Mouse (Mus musculus): ENCODE results near the gene Pard3b.

Pard3b gene

DNA sequence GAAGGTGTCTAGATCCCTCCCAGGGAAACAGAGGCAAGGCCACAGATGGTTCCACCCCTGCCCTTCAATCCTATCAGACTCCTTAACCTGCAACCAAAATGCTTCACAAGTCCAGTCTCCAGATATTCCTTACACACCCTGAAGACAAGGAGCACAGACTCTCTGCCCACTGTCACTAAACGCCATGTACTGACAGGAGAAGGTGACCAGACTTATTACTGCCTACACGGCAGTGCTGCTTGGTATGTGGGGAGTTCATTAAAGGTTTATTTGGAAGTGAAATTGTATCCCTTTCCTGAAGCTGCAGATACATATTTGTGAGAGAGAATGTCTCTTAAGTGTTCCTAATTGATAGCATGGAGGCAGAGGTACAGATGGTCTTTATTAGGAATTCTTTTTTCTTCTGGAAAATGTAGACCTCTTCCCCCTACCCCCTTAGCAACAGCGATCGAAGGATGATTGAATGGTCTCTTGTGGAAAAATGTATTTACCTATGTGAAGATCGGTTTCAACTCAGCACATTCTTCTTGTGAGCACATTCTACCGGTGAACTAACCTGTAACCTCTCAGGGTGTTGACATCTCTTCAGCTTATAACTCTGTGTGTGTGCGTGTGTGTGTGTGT is 735.9 kb downstream of the Pard3b start:
- in situ Hi-C loops (cut with MboI; ENCODE audit: low sequenced_read_pairs), result no loop called here

DNA sequence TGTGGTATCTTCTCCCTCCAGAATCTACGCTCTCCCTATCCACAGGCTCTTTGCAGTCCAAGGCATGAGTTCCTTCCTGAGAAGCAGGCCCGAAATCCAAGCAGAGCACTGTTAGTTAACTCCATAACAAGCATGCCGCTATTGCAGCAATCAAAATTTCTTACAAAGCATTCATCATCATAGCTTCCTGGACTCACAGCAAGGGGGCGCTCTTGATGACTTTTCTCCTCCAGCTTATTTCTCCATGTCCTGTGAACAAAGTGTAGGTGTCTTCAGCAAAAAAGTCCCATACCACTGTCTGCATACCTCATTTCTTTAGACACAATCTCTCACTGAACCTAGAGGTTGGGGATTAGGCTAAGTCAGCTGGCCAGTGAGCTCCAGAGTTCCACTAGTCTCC is 739.7 kb downstream of the Pard3b start:
- in situ Hi-C loops (cut with MboI; ENCODE audit: low sequenced_read_pairs), result no loop called here

DNA sequence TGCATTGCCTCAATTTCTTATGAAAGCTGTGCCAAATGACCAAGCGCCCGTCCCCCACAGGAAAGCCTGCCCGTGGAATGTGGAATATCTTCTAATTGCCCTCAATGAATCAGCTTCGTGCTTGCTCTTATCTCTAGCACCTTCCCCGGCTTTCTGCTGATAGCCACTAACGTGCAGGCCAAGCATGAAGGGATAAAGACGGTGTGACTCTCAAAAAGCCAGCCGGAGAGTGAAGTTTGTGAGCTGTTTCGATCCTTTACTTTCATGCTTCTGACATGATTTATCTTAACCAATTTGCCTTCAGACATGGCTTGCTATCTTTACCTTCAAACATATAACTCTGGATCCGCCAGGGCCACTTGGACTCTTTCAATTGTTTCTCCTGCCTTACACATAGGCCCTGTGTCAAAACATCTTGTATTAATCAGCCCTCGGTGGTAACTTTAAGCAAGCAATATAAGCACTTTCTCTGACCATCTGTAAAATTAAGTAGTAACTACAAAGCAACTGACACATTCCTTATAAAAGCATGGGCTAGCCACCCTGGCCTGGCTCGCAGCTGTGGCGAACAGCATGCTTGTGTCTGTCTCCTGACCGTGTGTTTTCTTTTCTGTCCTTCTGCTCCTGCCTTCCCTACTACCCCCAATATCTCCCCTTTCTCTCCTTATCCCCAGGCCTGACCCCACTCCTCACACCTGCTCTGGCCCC is 744.3 kb downstream of the Pard3b start:
- in situ Hi-C loops (cut with MboI; ENCODE audit: low sequenced_read_pairs), result no loop called here

DNA sequence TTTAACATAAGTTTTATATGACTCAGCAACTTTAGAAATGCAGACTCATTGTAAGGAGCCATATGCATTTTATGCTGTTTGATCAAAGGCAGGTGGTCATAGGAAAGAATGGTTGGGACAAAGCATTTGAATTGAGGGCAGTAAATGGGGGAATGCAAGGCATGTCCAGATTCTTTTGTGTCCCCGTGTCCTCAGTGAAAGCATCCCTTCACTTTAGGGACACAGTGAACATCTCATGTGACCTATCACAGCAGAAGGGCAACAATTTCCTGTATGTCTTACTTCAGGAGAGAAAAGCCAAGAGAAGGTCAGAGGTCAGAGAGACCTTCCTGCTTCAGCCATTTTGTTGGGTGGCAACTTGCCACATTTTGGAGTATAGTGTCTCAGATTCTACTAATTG is 745.6 kb downstream of the Pard3b start:
- in situ Hi-C loops (cut with MboI; ENCODE audit: low sequenced_read_pairs), result no loop called here

DNA sequence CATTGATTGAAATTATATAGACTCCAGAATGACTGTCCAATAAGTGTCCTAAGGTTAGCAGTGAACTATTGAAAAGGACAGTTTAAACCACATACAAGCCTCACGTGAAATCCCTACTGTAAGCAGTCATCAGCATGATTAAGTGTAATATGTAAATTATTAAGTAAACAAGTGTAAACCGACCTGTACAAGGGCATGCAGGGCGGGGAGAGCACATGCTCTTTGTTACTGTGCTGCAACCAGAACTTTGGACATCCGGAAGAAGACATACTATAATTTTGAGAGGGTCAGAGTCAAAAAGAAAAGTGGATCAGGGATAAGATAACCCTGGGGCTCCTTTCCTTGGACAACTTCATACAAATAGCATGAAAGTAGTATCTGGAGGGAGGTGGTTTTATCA is 749.4 kb downstream of the Pard3b start:
- in situ Hi-C loops (cut with MboI; ENCODE audit: low sequenced_read_pairs), result no loop called here

DNA sequence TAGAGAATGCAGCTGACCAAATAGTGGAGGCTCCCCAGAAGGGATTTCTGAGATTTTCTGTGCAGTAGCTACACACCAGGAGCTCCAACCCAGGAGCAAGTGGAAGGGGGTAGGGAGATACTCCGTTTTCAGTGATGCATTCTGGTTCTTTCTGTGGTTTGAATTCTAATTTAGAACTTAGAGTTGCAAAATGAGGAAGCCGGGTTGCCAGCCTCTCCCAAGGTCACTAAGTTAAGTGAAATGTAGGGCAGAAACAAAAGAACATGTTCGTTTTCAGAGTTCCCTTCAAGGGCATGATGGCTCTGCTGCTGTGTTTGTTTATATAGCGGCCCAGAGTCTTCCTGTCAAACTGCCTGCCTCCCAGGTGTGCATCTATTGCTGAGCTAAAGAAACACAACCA is 754.2 kb downstream of the Pard3b start:
- in situ Hi-C loops (cut with MboI; ENCODE audit: low sequenced_read_pairs), result no loop called here

DNA sequence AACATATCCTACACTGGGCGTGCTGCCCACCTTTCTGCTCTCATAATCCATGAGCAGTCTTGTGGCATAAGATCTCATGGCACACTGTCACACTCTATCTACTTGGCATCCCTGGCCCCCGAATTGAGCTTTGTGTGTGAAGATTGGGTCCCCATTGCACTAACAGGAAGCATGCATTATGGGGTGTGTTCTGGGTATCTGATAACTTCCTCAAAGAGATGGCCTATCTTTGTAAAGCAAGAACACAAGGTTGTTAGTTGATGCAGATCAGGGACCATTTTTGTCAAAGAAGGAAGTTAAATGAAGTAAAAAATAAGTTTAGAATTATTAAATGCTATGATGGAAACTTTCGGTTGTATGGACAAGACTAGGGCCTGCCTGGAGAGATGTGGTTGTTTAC is 755.9 kb downstream of the Pard3b start:
- in situ Hi-C loops (cut with MboI; ENCODE audit: low sequenced_read_pairs), result no loop called here

DNA sequence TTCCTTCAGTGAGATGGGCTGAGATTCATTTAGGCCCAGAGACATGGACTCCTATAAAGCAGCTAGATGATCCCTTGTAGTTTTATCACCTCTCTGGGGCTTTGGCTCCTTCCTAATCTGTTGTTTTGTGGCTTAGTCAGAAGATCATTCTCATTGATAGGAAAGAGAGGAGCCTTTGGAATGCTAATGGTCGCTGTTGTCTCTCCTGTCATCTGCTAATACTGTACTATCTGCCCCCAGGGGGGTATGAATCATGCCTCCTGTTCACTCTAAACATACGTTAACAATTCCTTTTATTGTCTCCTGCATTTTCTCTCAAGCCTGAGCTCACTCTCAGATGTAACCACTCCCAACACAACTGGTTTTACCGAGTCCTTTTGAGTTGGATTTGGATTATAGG is 759.6 kb downstream of the Pard3b start:
- in situ Hi-C loops (cut with MboI; ENCODE audit: low sequenced_read_pairs), result no loop called here

DNA sequence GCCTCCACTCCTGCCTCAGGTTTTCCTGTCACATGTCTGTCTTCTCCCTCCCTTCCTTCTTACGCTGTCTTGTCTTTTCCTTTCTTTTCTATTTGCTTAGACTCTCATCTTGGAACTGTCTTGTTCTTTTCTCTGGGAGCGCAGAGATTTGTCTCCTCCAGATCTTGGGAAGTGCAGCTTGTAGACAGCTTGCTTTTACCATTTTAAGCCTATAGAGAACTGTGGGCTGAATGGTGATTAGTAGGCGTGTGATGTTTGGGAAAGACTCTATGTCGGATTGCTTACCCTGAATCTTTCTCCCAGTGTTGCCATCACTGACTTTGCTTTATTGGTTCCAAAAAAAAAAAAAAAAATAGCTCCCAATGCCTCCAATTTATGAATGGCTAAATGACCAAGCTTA is 760.1 kb downstream of the Pard3b start:
- in situ Hi-C loops (cut with MboI; ENCODE audit: low sequenced_read_pairs), result no loop called here

DNA sequence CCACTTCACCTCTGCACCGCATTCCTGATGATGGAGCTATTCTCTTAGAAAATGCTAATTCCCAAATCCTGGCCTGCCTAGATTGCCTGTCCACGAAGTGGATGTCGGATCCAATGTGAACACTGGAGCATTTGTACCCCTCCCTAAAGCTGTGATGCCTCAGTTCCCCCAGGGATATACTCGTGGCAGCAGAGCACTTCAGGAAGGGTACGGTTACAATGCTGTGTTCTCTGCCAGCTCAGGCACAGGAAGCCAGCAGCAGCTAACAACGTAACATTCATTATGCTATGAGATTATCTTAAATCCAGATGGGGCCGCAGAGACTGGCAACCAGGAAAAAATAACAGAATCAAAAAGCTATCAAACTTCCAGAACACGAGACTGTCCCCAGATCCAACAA is 766.4 kb downstream of the Pard3b start:
- in situ Hi-C loops (cut with MboI; ENCODE audit: low sequenced_read_pairs), result no loop called here

DNA sequence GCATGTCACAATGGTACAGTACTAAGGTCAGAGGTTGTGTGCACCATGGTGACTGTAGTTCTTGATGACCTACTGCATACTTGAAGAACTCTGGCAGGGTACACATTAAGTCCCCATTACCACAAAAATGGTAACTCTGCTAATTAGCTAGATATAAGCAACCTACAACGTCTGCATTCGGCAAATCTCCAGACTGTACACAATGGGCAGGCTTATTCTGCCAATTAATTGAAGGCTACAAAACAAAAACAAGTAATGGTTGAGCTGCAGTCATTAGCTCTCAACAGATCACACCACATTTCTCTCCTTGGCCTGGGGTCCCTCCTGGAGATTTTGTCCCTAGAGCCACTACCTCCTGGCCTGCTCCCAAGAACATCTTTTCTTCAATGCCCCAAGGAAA is 772.7 kb downstream of the Pard3b start:
- in situ Hi-C loops (cut with MboI; ENCODE audit: low sequenced_read_pairs), result no loop called here

DNA sequence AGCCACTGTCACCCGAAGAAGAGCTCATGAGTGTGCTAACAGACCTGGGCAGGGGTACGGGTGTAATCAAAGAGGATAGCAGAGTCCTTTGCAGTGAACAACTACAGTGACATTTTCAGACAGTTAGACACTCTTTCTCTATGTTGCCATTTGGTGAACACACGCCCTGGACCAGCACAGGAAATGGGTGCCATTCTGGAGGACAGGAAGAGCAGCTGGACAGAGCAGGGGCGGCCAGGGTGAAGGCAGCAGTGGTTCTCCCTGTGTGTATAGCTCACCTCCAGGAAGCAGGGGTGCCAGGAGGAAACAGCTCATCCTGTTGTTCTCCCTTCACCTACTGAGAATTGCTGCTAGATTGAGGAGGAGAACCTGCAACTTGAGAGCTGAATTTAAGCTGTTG is 773.4 kb downstream of the Pard3b start:
- in situ Hi-C loops (cut with MboI; ENCODE audit: low sequenced_read_pairs), result no loop called here

DNA sequence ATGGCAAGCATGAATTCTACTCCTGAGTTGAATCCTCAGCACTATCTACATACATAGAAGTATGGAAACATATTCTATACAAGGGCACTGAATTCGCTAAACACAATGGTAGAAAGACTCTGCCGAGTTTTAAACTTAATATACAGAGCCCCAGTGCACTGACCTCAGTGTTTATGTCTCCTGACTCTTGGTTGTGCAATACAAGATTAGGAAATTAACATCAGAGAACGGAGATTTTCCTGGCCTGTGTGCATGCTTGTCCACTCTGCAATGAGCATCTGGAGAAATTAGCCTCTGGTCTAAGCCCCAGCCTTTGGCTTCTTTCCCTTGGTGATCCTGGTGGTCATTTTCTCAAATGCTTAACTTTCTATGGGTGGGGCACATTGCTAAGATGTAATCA is 774.4 kb downstream of the Pard3b start:
- in situ Hi-C loops (cut with MboI; ENCODE audit: low sequenced_read_pairs), result no loop called here

DNA sequence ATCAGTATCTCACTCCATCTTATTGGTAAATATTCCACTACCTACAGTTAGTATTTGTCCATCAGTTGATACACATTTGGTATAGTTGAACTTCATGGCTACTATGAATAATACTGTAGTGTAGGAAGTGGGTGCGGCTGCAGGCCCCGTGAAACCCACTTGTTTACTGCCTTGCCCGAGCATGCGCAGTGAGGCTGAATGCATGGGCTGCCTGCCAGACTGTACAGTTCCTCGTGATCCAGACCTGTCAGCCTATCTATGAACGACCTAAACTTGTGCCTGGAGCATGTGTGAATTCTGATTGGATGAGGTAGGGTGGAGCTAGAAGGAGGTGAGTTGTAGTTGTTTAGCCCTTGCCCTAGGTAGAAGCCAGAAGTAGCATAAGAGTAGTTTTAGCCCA is 775.9 kb downstream of the Pard3b start:
- in situ Hi-C loops (cut with MboI; ENCODE audit: low sequenced_read_pairs), result no loop called here

DNA sequence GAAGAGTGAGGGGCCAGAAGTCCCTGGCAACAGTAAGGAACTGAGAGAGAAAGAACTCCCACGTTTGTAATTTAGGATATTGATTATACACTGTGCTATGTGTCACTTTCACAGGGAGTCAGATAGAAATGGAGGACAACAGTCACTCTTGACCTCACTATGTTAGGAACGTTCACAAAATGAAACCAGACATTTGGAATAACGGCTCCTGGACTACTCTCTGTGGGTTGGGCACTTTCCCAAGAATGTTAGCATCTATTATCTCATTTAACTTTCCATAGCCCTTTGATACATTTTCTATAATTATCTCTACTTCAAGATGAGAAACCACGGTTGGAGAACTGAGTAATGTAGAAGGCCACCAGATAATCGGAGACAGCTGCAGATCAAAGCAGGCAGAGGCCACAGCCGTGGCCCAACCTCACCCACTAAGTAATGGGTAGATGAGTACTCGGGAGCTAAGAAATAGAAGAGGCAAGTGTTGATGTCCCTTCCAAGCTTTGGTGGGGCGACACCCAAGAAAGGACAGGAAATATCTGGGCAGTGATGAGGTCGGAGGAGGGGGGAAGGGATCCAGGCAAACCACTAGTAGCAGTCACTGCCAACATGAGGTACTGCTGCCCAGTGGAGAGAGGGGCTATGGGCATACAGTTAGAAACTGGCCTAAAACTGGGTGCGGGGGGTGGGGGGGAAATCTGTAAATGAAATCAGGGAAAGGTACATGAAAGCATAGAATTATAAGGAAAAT is 778.2 kb downstream of the Pard3b start:
- in situ Hi-C loops (cut with MboI; ENCODE audit: low sequenced_read_pairs), result no loop called here

DNA sequence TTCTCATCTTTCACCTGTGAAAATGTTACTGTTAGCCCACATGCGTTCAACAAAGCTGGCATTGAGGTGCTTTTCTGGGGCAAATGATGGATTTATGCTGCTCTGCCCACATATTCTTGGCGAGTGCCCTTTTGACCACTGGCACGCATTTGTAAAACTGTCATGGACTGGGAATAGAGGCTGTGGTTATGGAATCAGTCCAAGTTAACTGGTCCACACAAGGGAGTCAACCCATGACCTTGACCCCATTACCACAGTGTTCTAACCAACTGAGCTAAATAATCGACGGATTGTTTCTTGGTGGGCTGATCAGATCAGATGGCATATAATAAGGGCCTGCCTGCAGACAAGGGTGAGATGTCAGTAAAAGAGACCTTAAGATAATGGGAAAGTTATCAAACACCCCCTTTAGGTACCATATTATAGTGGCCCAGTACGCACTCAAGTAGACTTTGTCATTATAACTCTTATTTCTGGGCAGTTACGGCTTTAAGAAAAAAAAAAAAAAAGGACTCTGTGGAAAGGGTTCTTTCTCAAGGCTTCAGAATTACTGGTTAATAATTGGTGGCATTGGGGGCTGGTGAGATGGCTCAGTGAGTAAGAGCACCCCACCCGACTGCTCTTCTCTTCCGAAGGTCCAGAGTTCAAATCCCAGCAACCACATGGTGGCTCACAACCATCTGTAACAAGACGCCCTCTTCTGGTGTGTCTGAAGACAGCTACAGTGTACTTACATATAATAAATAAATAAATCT is 784.4 kb downstream of the Pard3b start:
- in situ Hi-C loops (cut with MboI; ENCODE audit: low sequenced_read_pairs), result no loop called here

DNA sequence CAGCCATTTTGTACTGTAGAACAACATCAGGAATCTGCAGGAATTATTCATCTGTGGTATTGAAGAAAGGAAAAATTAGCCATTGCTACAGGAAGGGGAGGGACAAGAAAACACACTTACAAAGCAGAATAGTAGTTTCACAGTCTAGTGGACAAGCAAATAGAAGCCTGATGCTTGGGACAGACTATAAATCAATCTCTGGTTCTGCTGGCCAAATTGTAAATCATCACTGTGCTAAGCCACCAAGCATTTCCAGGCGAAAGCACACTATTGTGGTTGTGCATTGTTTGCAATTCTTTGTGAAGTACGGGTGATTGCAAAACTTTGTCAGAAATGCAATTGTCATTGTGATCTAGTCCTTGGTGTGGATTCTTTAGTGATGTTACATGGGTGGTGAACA is 786.7 kb downstream of the Pard3b start:
- in situ Hi-C loops (cut with MboI; ENCODE audit: low sequenced_read_pairs), result no loop called here

DNA sequence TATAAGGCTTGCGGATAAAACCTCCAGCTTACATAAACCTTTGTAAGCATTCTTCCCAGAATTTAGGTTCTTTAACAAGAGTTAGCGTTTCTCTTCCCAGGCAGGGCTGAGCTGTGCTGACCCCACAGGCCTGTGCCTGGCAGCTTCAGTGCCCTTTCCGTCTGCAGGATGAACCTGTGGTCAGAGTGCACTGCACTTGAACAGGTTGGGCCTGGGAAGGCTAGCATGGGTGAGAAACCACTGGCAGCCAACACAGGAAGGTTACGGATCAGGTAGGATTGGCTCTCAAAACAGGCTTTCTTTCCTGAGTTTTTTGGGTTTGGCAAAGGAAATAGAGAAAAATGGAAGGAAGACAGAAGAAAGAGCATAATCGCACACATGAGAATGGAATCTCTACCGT is 790.1 kb downstream of the Pard3b start:
- in situ Hi-C loops (cut with MboI; ENCODE audit: low sequenced_read_pairs), result no loop called here

DNA sequence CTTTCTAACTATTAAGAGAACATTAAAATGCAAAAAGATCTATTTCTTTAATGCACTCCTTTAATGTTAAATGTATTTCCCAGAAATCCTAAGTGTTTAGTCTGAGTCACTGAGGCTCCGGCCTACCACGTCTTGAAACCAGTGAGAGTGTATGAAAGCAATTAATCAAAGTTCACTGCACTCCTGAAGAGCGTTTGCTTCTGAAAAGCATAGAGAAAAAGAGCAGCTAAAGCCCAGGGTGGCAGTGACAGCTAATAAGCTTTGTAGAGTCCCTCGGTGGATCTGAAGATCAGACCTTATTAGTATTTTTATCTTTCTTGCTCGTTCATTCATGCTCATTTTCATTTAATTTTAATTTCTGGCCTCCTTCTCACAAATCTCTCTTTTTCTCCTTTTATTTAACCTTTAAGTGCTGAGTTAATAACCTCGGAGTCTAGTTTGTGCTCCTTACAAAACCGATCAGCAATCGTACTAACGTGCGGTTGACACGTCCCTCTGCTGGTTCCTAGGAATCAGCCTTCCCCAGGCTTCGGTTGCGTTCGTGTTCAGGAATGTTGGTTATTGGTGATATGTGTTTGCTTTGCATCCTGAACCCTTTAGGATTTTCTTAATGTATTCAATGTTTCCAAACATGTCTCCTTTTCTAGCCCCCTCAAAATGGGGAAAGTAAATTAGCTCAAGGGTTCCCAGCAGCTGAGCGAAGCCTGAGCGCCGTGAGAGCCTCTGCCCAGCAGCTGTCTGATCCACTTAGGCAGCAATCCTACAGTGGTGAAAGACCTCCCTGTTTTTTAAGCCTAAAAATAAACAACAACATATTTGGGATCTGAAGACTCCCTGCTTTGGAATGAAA is 790.9 kb downstream of the Pard3b start:
- in situ Hi-C loops (cut with MboI; ENCODE audit: low sequenced_read_pairs), result no loop called here

DNA sequence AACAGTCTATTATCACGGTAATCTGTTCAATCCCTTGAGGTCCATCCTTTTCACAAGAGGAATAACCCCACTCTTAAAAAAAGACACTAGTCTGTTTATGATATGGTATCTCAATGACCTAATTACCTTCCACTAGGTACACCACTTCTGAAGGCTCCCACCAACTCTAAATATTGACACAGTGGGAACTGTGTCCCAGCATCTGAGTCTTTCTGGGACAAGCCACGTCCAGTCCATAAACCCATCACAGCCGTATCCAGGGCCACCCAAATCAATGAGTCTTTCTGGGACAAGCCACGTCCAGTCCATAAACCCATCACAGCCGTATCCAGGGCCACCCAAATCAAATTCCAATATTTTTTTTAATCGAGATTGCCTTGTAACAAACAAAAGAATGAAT is 792.4 kb downstream of the Pard3b start:
- in situ Hi-C loops (cut with MboI; ENCODE audit: low sequenced_read_pairs), result no loop called here

DNA sequence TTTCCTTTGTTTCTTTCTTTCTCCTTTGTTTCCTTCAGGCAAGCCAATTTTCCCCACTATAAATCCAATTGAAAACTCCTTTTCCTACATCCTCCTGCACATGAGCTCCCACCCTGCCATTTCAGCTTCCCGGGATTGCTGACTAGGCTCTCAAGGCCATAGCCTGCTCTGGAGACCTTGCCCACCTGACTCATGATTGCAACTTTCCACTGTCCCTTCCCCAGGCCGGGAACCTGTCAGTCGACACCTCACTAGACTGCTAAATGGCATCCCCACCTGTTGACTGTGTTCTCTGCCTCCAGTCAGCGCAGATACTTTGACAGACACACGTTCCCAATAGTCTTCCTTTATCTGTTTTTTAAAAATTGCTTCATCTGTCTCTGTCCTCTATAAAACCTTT is 795.3 kb downstream of the Pard3b start:
- in situ Hi-C loops (cut with MboI; ENCODE audit: low sequenced_read_pairs), result no loop called here
